9 mouse cellular contexts compared by ENCODE assay signal in the genomic region with DNA sequence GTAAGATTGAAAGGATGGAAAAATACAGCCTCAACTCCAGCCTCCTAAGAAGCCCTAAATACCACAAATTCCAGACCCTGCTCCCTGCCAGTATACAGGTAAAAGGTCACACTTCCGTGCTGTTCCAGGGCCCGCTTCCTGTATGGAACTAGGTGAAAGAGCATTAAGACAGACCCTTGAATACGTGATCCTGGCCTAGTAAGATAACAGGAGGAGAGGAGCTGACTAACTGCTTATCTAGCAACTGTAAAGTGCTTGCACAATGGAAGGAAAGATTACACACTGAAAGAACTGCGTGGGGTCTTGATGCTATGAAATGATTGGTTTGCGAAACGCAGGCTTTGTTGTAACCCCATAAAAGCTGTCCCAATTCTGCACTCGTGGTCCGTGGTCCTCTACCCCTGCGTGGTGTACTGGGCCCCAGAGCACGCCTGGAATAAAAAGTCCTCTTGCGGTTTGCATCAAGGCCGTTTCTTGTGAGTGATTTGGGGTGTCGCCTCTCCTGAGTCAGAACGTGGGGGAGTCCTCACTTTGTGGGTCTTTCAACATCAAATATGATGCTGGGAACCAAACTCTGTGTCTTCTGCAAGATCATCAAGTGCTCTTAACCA. TPM values are rescaled to one million over a fixed set of nuclear protein-coding genes. Genes with fewer than 3 reads are reported as not detected.
DNase-seq lines count a peak whose midpoint lies in the region; ATAC-seq lines count a peak whose summit lies in the region.
"Had no signal": no experiment of that assay in that cellular context is flagged by ENCODE, and none has a peak within 500 bp of the region (broad histone marks: within the 10 kb centered on the region; RNA-seq: fewer than 3 reads in every experiment).

No protein-coding gene starts in this region.

- H3K36me3 ChIP-seq in forebrain, embryonic 13.5 days (ENCODE audit: poor library complexity, severe bottlenecking), result no peaks in the 10 kb centered on the region
- H3K36me3 ChIP-seq in forebrain, embryonic 16.5 days (ENCODE audit: control insufficient read depth, insufficient read depth), result no peaks in the 10 kb centered on the region
- H3K36me3 ChIP-seq in neural tube, embryonic 13.5 days, result no peaks in the 10 kb centered on the region
- H3K36me3 ChIP-seq in neural tube, embryonic 15.5 days, result no peaks in the 10 kb centered on the region

- peaks cover 22% of the 10 kb centered on the region for H3K4me1 ChIP-seq in forebrain, embryonic 13.5 days
- peaks cover 21% of the 10 kb centered on the region for H3K4me1 ChIP-seq in forebrain, embryonic 16.5 days (replicated peaks; ENCODE audit: control insufficient read depth, insufficient read depth, low read length)
- H3K4me1 ChIP-seq in neural tube, embryonic 13.5 days (replicated peaks), result peaks cover 28% of the 10 kb centered on the region
- H3K4me1 ChIP-seq in neural tube, embryonic 15.5 days, result peaks cover 30% of the 10 kb centered on the region

- peak; percentile 47 to 71 for DNase-seq in kidney, postnatal 36 days
- DNase-seq in right cerebral cortex, postnatal 25 days, result no peak
- DNase-seq in spleen, postnatal 4 days (ENCODE audit: low spot score in 2 of 2), result no peak
- DNase-seq in right cerebral cortex, postnatal 36 days (ENCODE audit: low spot score in 2 of 2), result no peak
- DNase-seq: adrenal gland, postnatal 14 days had no signal

- H3K27me3 ChIP-seq in forebrain, embryonic 13.5 days, result no peaks in the 10 kb centered on the region
- H3K27me3 ChIP-seq in forebrain, embryonic 16.5 days (replicated peaks; ENCODE audit: control insufficient read depth, insufficient read depth, low read length), result no peaks in the 10 kb centered on the region
- no peaks in the 10 kb centered on the region for H3K27me3 ChIP-seq in neural tube, embryonic 13.5 days
- H3K27me3 ChIP-seq in neural tube, embryonic 15.5 days (replicated peaks), result no peaks in the 10 kb centered on the region

- no peak for ATAC-seq in forebrain, embryonic 13.5 days
- no peak for ATAC-seq in forebrain, embryonic 16.5 days
- no peak for ATAC-seq in neural tube, embryonic 13.5 days (ENCODE audit: low read depth)
- ATAC-seq in neural tube, embryonic 15.5 days (ENCODE audit: low FRiP score), result no peak

- no peaks in the 10 kb centered on the region for H3K9me3 ChIP-seq in forebrain, embryonic 13.5 days (replicated peaks)
- no peaks in the 10 kb centered on the region for H3K9me3 ChIP-seq in forebrain, embryonic 16.5 days (ENCODE audit: control insufficient read depth, low read length)
- H3K9me3 ChIP-seq in neural tube, embryonic 13.5 days, result no peaks in the 10 kb centered on the region
- H3K9me3 ChIP-seq in neural tube, embryonic 15.5 days (replicated peaks), result no peaks in the 10 kb centered on the region

- WGBS in forebrain, embryonic 13.5 days, result 95% methylated on average over 14 of the region's 14 CpGs
- WGBS in forebrain, embryonic 16.5 days, result 95% methylated on average over 14 of the region's 14 CpGs
- 88% methylated on average over 14 of the region's 14 CpGs for WGBS in neural tube, embryonic 13.5 days
- 94% methylated on average over 14 of the region's 14 CpGs for WGBS in neural tube, embryonic 15.5 days

- H3K4me3 ChIP-seq in forebrain, embryonic 13.5 days, result no peak overlapping the region
- no peak overlapping the region for H3K4me3 ChIP-seq in forebrain, embryonic 16.5 days (replicated peaks; ENCODE audit: low read length)
- no peak overlapping the region for H3K4me3 ChIP-seq in neural tube, embryonic 13.5 days
- H3K4me3 ChIP-seq in neural tube, embryonic 15.5 days (replicated peaks), result no peak overlapping the region

- H3K9ac ChIP-seq in forebrain, embryonic 13.5 days, result no peak overlapping the region
- H3K9ac ChIP-seq in forebrain, embryonic 16.5 days (replicated peaks; ENCODE audit: low read depth, low read length), result no peak overlapping the region
- H3K9ac ChIP-seq in neural tube, embryonic 13.5 days, result no peak overlapping the region
- no peak overlapping the region for H3K9ac ChIP-seq in neural tube, embryonic 15.5 days (replicated peaks)

- H3K27ac ChIP-seq in forebrain, embryonic 13.5 days, result no peak overlapping the region
- H3K27ac ChIP-seq in forebrain, embryonic 16.5 days (ENCODE audit: low read length), result no peak overlapping the region
- H3K27ac ChIP-seq in neural tube, embryonic 13.5 days (replicated peaks), result no peak overlapping the region
- H3K27ac ChIP-seq in neural tube, embryonic 15.5 days (replicated peaks), result no peak overlapping the region

- H3K4me2 ChIP-seq in forebrain, embryonic 13.5 days, result 0 out of 2 replicates have a peak overlapping the region, but pooled peaks have one; percentile 76
- no peak overlapping the region for H3K4me2 ChIP-seq in forebrain, embryonic 16.5 days (ENCODE audit: low read length)
- peak overlapping the region; percentile 84; the same call in 1 of the 2 replicates for H3K4me2 ChIP-seq in neural tube, embryonic 13.5 days
- no peak overlapping the region for H3K4me2 ChIP-seq in neural tube, embryonic 15.5 days

RNA-seq across cellular contexts. Expression of a gene that starts 0.7 kb away (rescaled TPM):
- polyA plus RNA-seq in forebrain, embryonic 13.5 days (2015; fragmentation: Nextera tagmentation; extraction: Ambion mirVana), result 82.0 and 82.9 TPM in 2 replicates
- 86.3 and 95.4 TPM in 2 replicates for polyA plus RNA-seq in forebrain, embryonic 16.5 days (2015; fragmentation: Nextera tagmentation; extraction: Ambion mirVana)
- polyA plus RNA-seq in neural tube, embryonic 13.5 days (2015; fragmentation: Nextera tagmentation; extraction: Ambion mirVana), result 90.9 and 99.1 TPM in 2 replicates
- polyA plus RNA-seq in neural tube, embryonic 15.5 days (2015; fragmentation: Nextera tagmentation; extraction: Ambion mirVana), result 103 and 111 TPM in 2 replicates

RNA-seq across cellular contexts. Expression of a gene that starts 52.0 kb away (rescaled TPM):
- polyA plus RNA-seq in forebrain, embryonic 13.5 days (2015; fragmentation: Nextera tagmentation; extraction: Ambion mirVana), result 161 and 166 TPM in 2 replicates
- 92.2 and 104 TPM in 2 replicates for polyA plus RNA-seq in forebrain, embryonic 16.5 days (2015; fragmentation: Nextera tagmentation; extraction: Ambion mirVana)
- 104 and 107 TPM in 2 replicates for polyA plus RNA-seq in neural tube, embryonic 13.5 days (2015; fragmentation: Nextera tagmentation; extraction: Ambion mirVana)
- 74.8 and 96.9 TPM in 2 replicates for polyA plus RNA-seq in neural tube, embryonic 15.5 days (2015; fragmentation: Nextera tagmentation; extraction: Ambion mirVana)

RNA-seq across cellular contexts. Expression of a gene that starts 56.3 kb away (rescaled TPM):
- polyA plus RNA-seq in forebrain, embryonic 13.5 days (2015; fragmentation: Nextera tagmentation; extraction: Ambion mirVana), result 45.0 and 45.2 TPM in 2 replicates
- 53.3 and 59.0 TPM in 2 replicates for polyA plus RNA-seq in forebrain, embryonic 16.5 days (2015; fragmentation: Nextera tagmentation; extraction: Ambion mirVana)
- polyA plus RNA-seq in neural tube, embryonic 13.5 days (2015; fragmentation: Nextera tagmentation; extraction: Ambion mirVana), result 76.7 and 77.9 TPM in 2 replicates
- 53.9 and 58.9 TPM in 2 replicates for polyA plus RNA-seq in neural tube, embryonic 15.5 days (2015; fragmentation: Nextera tagmentation; extraction: Ambion mirVana)

Comparison
In these comparisons a context has a peak if more than half of its experiments do, and no peak if none do; other contexts are left out.
1. H3K4me2 ChIP-seq: peak in forebrain, embryonic 13.5 days (single experiment) and neural tube, embryonic 13.5 days (single experiment); none in forebrain, embryonic 16.5 days (single experiment) and neural tube, embryonic 15.5 days (single experiment).
2. DNase-seq: peak in kidney, postnatal 36 days (2 of 2); none in right cerebral cortex, postnatal 25 days (single experiment), spleen, postnatal 4 days (0 of 2) and right cerebral cortex, postnatal 36 days (0 of 2).